Mouse (Mus musculus) thymus, adult 18-20 months (tissue): ENCODE results near the gene Ppp2r5e.

Source experiments
- DNase-seq, 2 experiments: peaks; one replicate each; pipeline ENCODE4 v3.0.0; 2022; ENCODE audit warnings: mixed read lengths in 2 of 2

Ppp2r5e gene

DNA sequence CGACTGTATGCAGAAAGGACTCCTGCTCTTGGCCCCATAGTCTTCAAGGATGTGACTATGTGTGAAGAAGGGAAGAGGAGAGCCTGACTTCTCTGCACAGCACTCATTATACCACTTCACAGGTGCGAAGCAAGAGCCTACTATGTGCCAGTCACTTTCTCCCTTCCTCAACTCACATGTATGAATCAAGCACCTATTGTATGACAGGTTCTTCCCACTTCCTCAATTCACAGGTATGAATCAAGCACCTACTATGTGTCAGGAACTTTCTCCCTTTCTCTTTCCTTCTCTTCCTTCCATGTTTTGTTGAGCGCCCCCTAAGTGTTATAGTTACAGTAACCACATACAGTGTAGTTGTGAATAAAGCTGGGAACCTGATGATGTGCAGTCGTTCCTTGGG lies 171.2 kb downstream of the Ppp2r5e start:
- no peak for DNase-seq

DNA sequence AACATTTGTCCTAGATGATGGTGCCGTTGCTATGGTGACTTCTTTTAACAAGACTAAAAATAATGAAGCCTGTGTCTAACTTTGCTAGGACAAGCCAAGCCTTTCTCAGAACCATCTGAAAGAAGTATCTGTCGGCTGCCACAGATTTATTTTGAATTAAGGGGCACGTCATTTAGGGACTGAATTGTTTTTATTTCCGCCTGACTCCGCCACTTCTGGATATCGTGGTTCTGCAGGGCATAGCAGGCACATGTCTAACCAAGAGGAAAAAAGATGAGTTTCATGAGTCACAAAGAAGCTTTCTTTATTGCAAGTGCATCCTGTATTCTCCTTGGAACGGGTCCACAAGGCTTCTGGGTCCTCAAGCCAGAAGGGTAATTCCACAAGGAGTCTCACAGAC lies 171.7 kb downstream of the Ppp2r5e start:
- no peak for DNase-seq

DNA sequence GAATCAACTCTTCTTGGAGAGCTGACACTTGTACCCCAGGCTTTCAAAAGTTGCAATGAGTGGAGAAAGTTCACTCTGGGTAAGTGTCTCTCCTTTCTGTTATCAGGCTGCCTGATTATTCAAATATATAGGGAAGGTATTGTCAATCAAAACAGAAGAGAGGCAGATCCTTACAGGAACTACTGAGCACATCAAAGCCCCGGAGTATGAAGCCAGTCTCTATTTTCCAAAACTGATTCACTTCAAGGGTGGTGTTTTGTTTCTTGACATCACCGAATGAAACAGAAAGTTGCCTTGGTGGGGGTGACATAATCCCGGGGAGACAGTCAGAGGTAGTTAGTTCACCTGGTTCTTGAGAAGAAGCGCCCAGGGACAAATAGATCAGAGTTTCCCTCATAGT lies 179.4 kb downstream of the Ppp2r5e start, which contains the start of gene Gphb5:
Gphb5 (minus strand) TSS at position 101 of the 400 bp plus-strand sequence.
- no peak for DNase-seq

DNA sequence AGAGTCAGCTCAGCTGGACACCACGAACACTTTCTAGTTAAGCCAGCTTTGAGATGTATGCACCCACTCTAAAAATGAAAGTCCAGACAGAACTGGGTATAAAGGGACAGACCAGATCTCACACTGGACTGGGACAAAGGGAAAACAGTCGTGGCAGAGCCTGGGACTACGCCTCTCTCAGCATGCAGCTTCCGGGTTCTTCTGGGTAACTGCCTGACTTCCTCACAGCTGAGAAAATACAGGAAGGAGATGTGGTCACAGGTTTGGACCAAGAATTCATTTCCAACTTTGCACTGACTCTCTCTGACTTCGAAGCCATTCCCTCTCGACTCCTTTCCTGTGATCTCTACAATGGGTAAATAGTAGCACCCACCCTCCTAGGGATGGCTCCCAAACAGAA lies 181.1 kb downstream of the Ppp2r5e start:
- DNase-seq, result peak in 1 of 2 experiments; percentile 18

DNA sequence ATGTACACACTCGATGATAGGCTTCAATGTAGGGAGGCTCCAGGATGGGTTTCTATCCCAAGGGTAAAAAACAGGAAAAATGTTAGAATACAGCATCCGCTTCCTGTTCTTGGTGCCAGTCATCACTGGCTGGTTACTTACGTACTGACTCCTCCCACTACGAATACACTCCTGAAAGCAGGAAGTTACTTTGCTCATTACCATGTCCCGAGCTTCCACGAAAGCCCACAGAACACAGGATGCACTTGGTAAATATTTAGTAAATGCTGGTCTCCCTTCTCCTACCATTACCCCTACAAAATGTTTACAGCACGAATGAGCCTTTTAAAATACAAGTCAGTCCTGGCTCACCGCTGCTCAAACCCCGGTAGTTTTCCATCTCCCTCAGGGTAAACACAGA lies 183.1 kb downstream of the Ppp2r5e start:
- peak in 1 of 2 experiments; percentile 20 for DNase-seq
